Mouse (Mus musculus) fibroblast of lung, adult 2 months (primary cell): Measurements from ENCODE around the gene Acaa1a.

ENCODE experiments used
- DNase-seq: peaks from one replicate; pipeline ENCODE4 v3.0.0-alpha.2; 2011; ENCODE audit warnings: low read depth

Gene Acaa1a

GRCm38 (mm10) chr9:119388956-119389355, 49.5 kb downstream of the Acaa1a start:
- no peak for DNase-seq

GRCm38 (mm10) chr9:119390214-119390613, 50.7 kb downstream of the Acaa1a start:
- DNase-seq, result no peak

GRCm38 (mm10) chr9:119394808-119395207, 55.3 kb downstream of the Acaa1a start:
- no peak for DNase-seq
